Mouse (Mus musculus) midbrain, embryonic 13.5 days (tissue): ENCODE results near the gene Pknox2. TPM values are rescaled to one million over a fixed set of nuclear protein-coding genes. Genes with fewer than 3 reads are reported as not detected.

Source experiments
- ATAC-seq: fragments of 200-750 bp; cut with Nextera tagmentation; 2 replicates; pipeline ENCODE4 v1.8.0; 2017; ENCODE audit warnings: mild to moderate bottlenecking, moderate TSS enrichment, moderate library complexity
- H3K27ac ChIP-seq: fragments of 300-500 bp; sonication (generic); 2 replicates; pipeline ENCODE4 v1.5.1; 2015; ENCODE audit warnings: inconsistent platforms, mild to moderate bottlenecking, moderate library complexity
- H3K27me3 ChIP-seq: fragments of 300-500 bp; sonication (generic); 2 replicates; pipeline ENCODE4 v1.6.1; 2015; ENCODE audit warnings: mild to moderate bottlenecking, inconsistent platforms
- H3K36me3 ChIP-seq: fragments of 300-500 bp; sonication (generic); 2 replicates; pipeline ENCODE4 v1.6.1; 2015; ENCODE audit warnings: mild to moderate bottlenecking, inconsistent platforms
- H3K4me1 ChIP-seq: fragments of 300-500 bp; sonication (generic); replicated peaks from 2 replicates; pipeline ENCODE4 v1.6.1; 2015; ENCODE audit warnings: inconsistent platforms
- H3K4me2 ChIP-seq: fragments of 300-500 bp; sonication (generic); replicated peaks from 2 replicates; pipeline ENCODE4 v1.6.1; 2015; ENCODE audit warnings: moderate library complexity, mild to moderate bottlenecking, inconsistent platforms
- H3K4me3 ChIP-seq: fragments of 300-500 bp; sonication (generic); replicated peaks from 2 replicates; pipeline ENCODE4 v1.5.1; 2015; ENCODE audit warnings: mild to moderate bottlenecking, inconsistent platforms
- H3K9ac ChIP-seq: fragments of 300-500 bp; sonication (generic); replicated peaks from 2 replicates; pipeline ENCODE4 v1.6.1; 2015; ENCODE audit warnings: mild to moderate bottlenecking, inconsistent platforms
- H3K9me3 ChIP-seq: fragments of 300-500 bp; sonication (generic); 2 replicates; pipeline ENCODE4 v1.6.1; 2016; ENCODE audit warnings: mild to moderate bottlenecking, inconsistent platforms
- WGBS: fragments of 180-500 bp; shearing (Covaris S2); methylation state at CpG from one replicate; pipeline ENCODE4 v1.1.7; 2015; 5-methylcytosine and 5-hydroxymethylcytosine counted together
- polyA plus RNA-seq: library from polyadenylated mRNA; unstranded; fragments of >200 nt; fragmentation: Nextera tagmentation; extraction: Ambion mirVana; gene quantifications from 2 replicates; pipeline ENCODE4 v1.2.1, GENCODE M21; 2015

Gene Pknox2
- polyA plus RNA-seq, 1 experiment from 2014 or later, result 33.1 TPM

DNA sequence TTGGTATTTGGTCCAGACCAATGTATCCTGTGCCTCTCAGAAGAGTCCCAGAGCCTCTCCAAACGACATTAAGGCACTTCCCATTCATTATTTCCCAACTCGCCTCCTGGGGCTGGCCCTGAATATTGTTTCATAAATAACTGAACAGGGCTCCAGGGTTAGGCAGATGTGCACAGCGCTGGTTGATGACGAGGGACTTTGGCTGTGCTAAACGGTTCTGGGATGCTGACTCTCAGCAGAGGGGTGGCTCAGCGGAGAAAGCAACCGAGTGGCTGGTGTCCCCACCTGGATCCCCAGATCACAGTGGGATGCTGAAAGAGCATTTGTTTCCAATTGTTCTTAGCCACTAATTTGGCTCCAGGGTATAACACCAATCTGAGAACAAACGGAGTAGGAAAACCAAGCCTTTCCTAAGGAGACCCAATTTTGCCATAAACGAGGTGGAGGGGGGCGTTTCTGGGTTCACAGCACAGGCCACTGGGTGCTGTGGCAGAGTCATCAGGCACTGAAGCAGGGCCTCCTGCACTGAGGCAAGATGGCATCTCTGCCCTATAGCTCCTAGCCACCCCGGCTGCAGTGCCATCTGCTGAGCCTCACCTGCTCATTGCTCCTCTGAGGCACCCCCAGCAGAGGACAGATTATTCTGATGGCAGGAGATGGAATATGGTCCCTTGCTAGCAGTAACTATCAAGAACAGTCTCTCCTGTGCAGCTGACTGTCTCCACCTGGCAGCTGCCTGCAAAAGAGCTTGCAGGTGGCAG lies 52.8 kb downstream of the Pknox2 start:
- Histone ChIP-seq H3K9ac (0 out of 2 replicates have a peak overlapping the region, but pooled peaks have one; percentile 19), H3K27ac (no peak overlapping the region), H3K36me3 (no peaks in the 10 kb centered on the region), H3K27me3 (no peaks in the 10 kb centered on the region), H3K4me1 (peaks cover 46% of the 10 kb centered on the region), H3K4me3 (no peak overlapping the region), H3K4me2 (no peak overlapping the region), H3K9me3 (no peaks in the 10 kb centered on the region)
- WGBS, result 34% methylated on average over 11 of the region's 11 CpGs
- peak; percentile 46; the same call in 1 of the 2 replicates for ATAC-seq

DNA sequence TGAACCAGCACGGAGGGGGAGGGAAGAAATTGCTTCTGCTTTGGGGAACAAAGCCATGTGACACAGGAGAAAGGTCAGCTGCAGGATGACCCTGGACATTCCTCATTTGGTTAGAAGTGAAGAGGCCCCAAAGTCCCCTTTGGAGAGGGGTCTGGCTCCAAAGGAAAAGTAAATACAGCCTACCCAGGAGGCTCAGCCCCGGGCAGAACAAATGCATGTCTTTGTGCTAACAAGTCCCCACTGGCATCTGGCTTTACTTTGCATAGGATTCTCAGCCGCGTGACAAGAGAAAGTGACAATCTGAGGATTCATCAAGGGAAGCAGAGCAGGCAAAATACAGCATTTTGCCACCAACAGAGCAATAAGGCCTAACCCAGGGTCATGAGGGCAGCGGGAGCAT lies 54.1 kb downstream of the Pknox2 start:
- H3K9ac ChIP-seq, result no peak overlapping the region
- no peak overlapping the region for H3K4me2 ChIP-seq
- no peak for ATAC-seq
- H3K27ac ChIP-seq, result 0 out of 2 replicates have a peak overlapping the region, but pooled peaks have one; percentile 15
- no peaks in the 10 kb centered on the region for H3K9me3 ChIP-seq
- H3K36me3 ChIP-seq, result no peaks in the 10 kb centered on the region
- H3K4me3 ChIP-seq, result no peak overlapping the region
- no peaks in the 10 kb centered on the region for H3K27me3 ChIP-seq
- H3K4me1 ChIP-seq, result peaks cover 47% of the 10 kb centered on the region
- 3% methylated on average over 5 of the region's 5 CpGs for WGBS

DNA sequence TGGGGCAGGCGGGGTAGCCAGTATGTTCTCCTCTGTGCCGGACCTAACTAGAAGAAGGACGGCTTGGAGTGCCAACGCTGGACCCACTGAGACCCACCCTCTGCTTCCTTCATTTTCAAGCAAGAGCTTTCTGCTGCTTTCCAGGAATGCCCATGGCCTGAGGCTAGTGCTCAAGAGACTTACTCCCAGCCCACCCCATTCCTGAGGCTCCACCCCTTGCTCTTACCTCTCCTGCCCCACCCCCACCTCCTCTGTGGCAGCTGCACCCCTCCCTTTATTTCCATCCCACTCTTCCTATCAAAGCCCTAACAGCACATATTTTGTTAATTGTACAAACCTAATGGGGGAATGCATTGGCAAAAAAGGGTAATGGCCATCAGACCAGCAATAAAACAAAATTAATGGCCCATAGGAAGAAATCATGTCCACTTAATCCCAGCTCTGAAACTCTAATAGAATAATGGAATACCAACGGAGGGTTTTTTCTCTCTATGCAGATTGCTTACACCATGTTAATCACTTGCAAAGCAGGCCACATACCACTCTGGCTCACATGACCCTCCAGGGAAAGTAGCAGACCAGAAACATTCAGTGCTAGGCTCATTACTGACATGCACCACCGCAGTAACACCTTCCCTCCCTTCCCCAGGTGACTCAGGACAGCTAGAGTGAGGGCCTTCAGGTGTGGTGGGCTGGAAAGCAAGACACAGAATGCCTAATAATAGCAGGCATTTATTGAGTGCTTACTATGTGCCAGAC lies 57.1 kb downstream of the Pknox2 start:
- peaks cover 51% of the 10 kb centered on the region for H3K4me1 ChIP-seq
- no peak overlapping the region for H3K9ac ChIP-seq
- ATAC-seq, result no peak
- no peak overlapping the region for H3K4me3 ChIP-seq
- 35% methylated on average over 6 of the region's 6 CpGs for WGBS
- no peaks in the 10 kb centered on the region for H3K27me3 ChIP-seq
- H3K36me3 ChIP-seq, result no peaks in the 10 kb centered on the region
- H3K4me2 ChIP-seq, result no peak overlapping the region
- H3K27ac ChIP-seq, result no peak overlapping the region
- no peaks in the 10 kb centered on the region for H3K9me3 ChIP-seq

- Histone ChIP-seq H3K9ac (no peak overlapping the region), H3K27ac (0 out of 2 replicates have a peak overlapping the region, but pooled peaks have one; percentile 10), H3K4me1 (peaks cover 27% of the 10 kb centered on the region), H3K9me3 (no peaks in the 10 kb centered on the region), H3K27me3 (no peaks in the 10 kb centered on the region), H3K4me2 (no peak overlapping the region), H3K36me3 (no peaks in the 10 kb centered on the region), H3K4me3 (no peak overlapping the region)
- WGBS, result 67% methylated on average over 2 of the region's 2 CpGs
- ATAC-seq, result peak; percentile 32; the same call in 1 of the 2 replicates
Measured at GRCm38 (mm10) chr9:37085370-37085769, 61.8 kb downstream of the Pknox2 start.

GRCm38 (mm10) chr9:37082246-37082645 lies 65.0 kb downstream of the Pknox2 start:
- H3K36me3 ChIP-seq, result no peaks in the 10 kb centered on the region
- no peaks in the 10 kb centered on the region for H3K27me3 ChIP-seq
- no peak overlapping the region for H3K9ac ChIP-seq
- H3K4me3 ChIP-seq, result no peak overlapping the region
- H3K4me1 ChIP-seq, result peaks cover 18% of the 10 kb centered on the region
- H3K27ac ChIP-seq, result no peak overlapping the region
- ATAC-seq, result no peak
- H3K9me3 ChIP-seq, result no peaks in the 10 kb centered on the region
- WGBS, result 96% methylated on average over 10 of the region's 10 CpGs
- no peak overlapping the region for H3K4me2 ChIP-seq

DNA sequence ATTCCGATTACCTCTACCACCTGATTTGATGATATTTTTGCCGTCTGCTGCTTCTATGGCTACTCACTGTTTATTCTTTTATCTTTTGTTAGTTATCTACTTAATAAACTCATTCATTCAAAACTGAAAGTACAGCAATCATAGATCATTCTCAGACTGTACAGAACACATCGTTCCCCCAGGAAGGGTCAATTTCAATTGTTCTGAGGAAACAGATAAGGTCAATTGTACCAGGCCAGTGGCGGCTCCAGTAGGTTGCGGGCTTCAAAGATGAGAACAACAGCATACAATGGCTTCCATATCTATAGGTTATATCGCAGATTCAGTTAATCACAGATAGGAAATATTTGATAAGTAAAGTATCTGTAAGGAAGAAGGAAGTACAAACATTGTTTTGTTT lies 66.9 kb downstream of the Pknox2 start:
- ATAC-seq, result no peak
- 98% methylated on average over 6 of the region's 6 CpGs for WGBS

DNA sequence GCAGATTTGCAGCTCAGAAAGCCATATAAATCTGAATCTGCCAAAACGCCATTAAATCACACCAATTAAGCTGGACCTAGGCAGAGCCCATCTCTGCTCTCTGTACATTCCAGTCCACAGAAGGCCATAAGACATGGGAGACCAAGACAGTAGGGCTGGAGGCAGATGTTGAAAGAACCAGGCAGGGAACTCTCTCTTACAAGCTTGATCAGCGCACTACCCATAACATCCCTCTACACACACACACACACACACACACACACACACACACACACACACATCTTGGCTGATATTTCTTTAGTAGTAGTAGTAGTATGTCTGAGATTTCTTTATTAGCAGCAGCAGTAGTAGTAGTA lies 70.2 kb downstream of the Pknox2 start:
- no peaks in the 10 kb centered on the region for H3K36me3 ChIP-seq
- no peaks in the 10 kb centered on the region for H3K27me3 ChIP-seq
- 36% methylated on average over 2 of the region's 2 CpGs for WGBS
- H3K27ac ChIP-seq, result peak overlapping the region; percentile 79
- peaks cover 32% of the 10 kb centered on the region for H3K4me1 ChIP-seq
- H3K9me3 ChIP-seq, result no peaks in the 10 kb centered on the region
- peak overlapping the region; percentile 30; the same call in 1 of the 2 replicates for H3K4me2 ChIP-seq
- H3K9ac ChIP-seq, result peak overlapping the region; percentile 42; the same call in 1 of the 2 replicates
- H3K4me3 ChIP-seq, result no peak overlapping the region
- peak; percentile 59; the same call in 1 of the 2 replicates for ATAC-seq

More for the DNA sequence above, 66.9 kb downstream of the Pknox2 start:
- H3K27ac ChIP-seq, result no peak overlapping the region
- H3K9ac ChIP-seq, result no peak overlapping the region
- H3K4me3 ChIP-seq, result no peak overlapping the region
- no peak overlapping the region for H3K4me2 ChIP-seq
- H3K9me3 ChIP-seq, result no peaks in the 10 kb centered on the region
- no peaks in the 10 kb centered on the region for H3K27me3 ChIP-seq
- H3K4me1 ChIP-seq, result peaks cover 25% of the 10 kb centered on the region
- no peaks in the 10 kb centered on the region for H3K36me3 ChIP-seq

GRCm38 (mm10) chr9:37076386-37077062 lies 70.7 kb downstream of the Pknox2 start:
- Histone ChIP-seq H3K4me2 (peak overlapping the region; percentile 30; the same call in 1 of the 2 replicates), H3K27ac (peak overlapping the region; percentile 79), H3K36me3 (no peaks in the 10 kb centered on the region), H3K9me3 (no peaks in the 10 kb centered on the region), H3K9ac (peak overlapping the region; percentile 42), H3K4me1 (peaks cover 32% of the 10 kb centered on the region), H3K27me3 (no peaks in the 10 kb centered on the region), H3K4me3 (no peak overlapping the region)
- ATAC-seq, result peak; percentile 87
- WGBS, result 4% methylated on average over 15 of the region's 15 CpGs

- peak overlapping the region; percentile 79 for H3K27ac ChIP-seq
- no peaks in the 10 kb centered on the region for H3K9me3 ChIP-seq
- no peaks in the 10 kb centered on the region for H3K27me3 ChIP-seq
- H3K9ac ChIP-seq, result no peak overlapping the region
- no peaks in the 10 kb centered on the region for H3K36me3 ChIP-seq
- H3K4me1 ChIP-seq, result peaks cover 32% of the 10 kb centered on the region
- no peak overlapping the region for H3K4me3 ChIP-seq
- peak; percentile 37; the same call in 1 of the 2 replicates for ATAC-seq
- WGBS, result 52% methylated on average over 4 of the region's 4 CpGs
- H3K4me2 ChIP-seq, result no peak overlapping the region
Measured at GRCm38 (mm10) chr9:37075903-37076302, 71.3 kb downstream of the Pknox2 start.

DNA sequence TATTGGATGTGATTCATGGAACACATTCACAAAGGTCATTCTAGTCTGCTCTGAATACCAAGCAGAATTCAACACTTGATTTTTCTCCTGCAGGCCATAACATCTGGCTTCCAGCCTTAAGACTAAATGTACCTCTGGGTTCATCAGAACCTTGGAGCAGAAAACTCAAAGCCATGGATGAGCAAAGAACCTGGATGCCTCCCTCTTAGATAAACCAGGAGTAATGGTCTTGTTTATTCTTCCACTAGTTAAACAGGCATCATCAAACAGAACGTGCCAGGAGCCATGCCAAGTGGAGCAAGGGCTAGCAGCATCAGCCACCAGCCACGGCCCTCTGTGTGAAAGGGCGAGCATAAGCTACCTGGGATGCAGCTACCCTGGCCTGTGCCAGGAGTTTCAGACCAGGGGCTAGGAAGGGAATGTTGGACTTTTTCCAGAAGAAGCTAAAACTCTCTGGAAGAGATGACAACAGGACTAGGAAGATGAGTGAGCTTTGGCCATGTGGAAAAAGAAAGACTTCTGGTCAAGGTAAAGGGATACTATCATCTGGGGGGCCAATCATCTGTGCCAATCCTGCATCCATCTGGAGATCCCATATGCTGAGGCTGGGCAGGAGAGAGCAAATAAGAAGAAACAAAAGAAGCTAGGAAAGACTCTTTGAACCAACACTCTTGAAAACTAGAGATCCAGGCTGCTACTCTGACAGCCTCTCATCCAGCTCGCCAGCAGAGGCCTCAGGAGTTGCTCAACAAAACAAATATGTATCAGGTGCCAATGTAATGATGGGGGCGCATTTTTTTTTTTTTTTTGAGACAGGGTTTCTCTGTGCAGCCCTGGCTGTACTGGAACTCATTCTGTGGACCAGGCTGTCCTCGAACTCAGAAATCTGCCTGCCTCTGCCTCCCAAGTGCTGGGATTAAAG lies 77.6 kb downstream of the Pknox2 start:
- Histone ChIP-seq H3K27ac (no peak overlapping the region), H3K27me3 (no peaks in the 10 kb centered on the region), H3K36me3 (no peaks in the 10 kb centered on the region), H3K4me2 (no peak overlapping the region), H3K4me3 (no peak overlapping the region), H3K9ac (no peak overlapping the region), H3K4me1 (peaks cover 41% of the 10 kb centered on the region), H3K9me3 (no peaks in the 10 kb centered on the region)
- WGBS, result 92% methylated on average over 6 of the region's 6 CpGs
- no peak for ATAC-seq

- H3K27ac ChIP-seq, result peak overlapping the region; percentile 62
- no peak overlapping the region for H3K4me2 ChIP-seq
- WGBS, result 72% methylated on average over 5 of the region's 5 CpGs
- H3K4me3 ChIP-seq, result no peak overlapping the region
- 0 out of 2 replicates have a peak, but pooled peaks have one; percentile 10 for ATAC-seq
- no peaks in the 10 kb centered on the region for H3K9me3 ChIP-seq
- no peaks in the 10 kb centered on the region for H3K36me3 ChIP-seq
- no peaks in the 10 kb centered on the region for H3K27me3 ChIP-seq
- H3K9ac ChIP-seq, result no peak overlapping the region
- peaks cover 34% of the 10 kb centered on the region for H3K4me1 ChIP-seq
Measured at GRCm38 (mm10) chr9:37067473-37067830, 79.8 kb downstream of the Pknox2 start.
